Mouse (Mus musculus) heart, adult 11 months (tissue): ENCODE measurements around the gene Imp3.
"Not testable (repeated sequence)": the region's sequence is repeated elsewhere in the genome, so short reads cannot be mapped to it uniquely, and the experiment has no call there.

Experiments used
- DNase-seq: peaks from one replicate; pipeline ENCODE4 v3.0.0; 2022

The Imp3 gene

GRCm38 (mm10) chr9:56923841-56924650 is 13.2 kb upstream of the Imp3 start:
- peak; percentile 89 for DNase-seq

- peak; percentile 100 for DNase-seq
These were observed 12.6 kb upstream of the Imp3 start for GRCm38 (mm10) chr9:56924651-56925027.

- DNase-seq = peak; percentile 95
These were observed 11.8 kb upstream of the Imp3 start for GRCm38 (mm10) chr9:56925291-56926024.

GRCm38 (mm10) chr9:56926025-56926360 is 11.3 kb upstream of the Imp3 start:
- peak; percentile 94 for DNase-seq

DNA sequence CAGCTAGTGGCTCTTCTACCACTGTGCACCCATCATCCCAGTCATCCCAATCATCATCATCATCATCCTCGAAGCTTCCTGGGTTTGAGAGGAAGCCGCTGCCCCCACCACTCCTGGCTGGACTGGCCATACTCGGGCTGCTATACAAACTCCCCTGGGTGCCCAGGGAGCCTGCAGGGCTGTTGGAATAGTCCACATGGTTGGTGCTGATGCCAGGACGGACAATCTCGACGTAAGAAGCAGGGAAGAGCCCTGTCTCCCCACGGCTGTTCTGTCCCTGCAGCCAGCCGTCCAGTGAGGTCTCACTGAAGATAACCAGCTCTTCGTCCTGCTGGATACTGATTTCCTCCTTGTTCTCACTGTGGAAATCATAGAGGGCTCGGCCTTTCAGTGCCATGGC is 10.9 kb upstream of the Imp3 start:
- peak; percentile 93 for DNase-seq

GRCm38 (mm10) chr9:56927191-56928012 is 9.9 kb upstream of the Imp3 start:
- DNase-seq = peak; percentile 99

- DNase-seq = peak; percentile 100
These were observed 9.0 kb upstream of the Imp3 start, which contains the start of gene Snx33 for GRCm38 (mm10) chr9:56928041-56928811. TSS of gene Snx33 (minus strand) at chr9:56928371.

DNA sequence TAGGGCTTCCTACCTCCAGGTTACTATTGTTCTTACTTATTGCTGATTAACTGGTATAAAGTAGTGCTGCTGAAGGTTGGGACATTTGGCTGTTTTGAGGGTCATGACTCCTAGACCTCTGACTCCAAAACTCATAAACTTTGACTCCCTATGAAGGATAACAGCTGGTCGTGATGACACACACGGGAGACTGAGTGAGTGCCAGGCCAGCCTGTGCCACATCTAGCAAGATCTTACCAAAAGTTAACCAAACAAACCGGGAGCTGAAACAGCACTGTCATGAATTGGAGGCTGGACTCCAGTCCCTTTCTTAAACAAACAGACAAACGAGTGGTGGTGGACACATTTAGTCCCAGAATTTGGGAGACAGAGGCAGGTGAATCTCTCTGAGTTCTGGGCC is 7.8 kb upstream of the Imp3 start:
- DNase-seq = peak; percentile 92

DNA sequence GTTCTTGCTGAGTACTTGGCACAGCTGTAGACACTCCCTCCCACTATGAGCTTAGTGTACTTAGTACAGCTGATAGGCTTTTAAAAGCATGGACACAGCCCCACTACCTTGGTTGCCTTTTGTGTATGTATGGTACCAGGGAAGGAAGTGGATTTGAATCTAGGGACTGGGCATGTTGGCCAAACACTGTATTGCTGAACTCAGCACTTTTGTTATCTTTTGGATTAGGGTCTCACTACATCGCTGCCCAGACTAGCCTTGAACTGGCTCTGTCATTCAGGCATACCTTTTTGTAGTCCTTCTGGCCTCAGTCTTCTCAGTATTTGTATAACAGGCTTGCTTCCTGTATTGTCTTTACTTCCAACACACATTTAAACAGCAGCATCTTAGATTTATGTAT is 6.7 kb upstream of the Imp3 start:
- no peak for DNase-seq

- DNase-seq = no peak
These were observed 433 bp upstream of the Imp3 start for GRCm38 (mm10) chr9:56936861-56937222.

DNA sequence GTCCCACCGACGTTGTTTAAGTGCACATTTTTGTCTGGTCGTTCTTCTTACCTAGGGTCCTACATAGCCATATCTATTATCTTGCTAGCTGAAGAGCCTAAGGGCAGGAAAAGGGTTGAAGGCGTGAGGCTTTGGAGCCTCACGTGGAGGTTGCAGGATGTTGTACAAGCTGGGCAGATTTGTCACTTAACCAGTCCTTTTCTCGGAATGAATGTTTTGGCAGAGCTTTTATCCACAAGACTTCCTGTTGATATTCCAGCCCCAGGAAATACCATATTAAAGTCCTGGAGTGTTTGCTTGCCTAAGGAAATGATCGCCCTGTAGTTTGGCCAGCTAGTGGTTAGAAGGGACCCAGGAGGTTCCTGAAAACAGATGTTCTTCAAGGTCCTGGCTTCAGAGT is 1.1 kb downstream of the Imp3 start:
- peak; percentile 98 for DNase-seq

DNA sequence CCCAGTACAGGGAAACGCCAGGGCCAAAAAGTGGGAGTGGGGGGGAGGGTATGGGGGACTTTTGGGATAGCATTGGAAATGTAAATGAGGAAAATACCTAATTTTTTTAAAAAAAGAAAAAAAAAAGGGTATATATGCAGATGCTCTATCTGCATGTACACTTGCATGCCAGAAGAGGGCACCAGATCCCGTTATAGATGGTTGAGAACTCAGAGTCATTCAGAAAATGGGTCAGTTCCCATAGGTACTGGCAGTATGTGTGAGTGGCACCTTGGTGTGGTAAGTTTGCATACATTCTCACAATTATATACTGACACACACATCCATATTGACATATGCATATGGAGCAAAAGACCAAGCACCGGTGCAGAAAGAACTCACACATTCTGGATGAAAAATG is 10.2 kb downstream of the Imp3 start:
- not testable (repeated sequence) for DNase-seq

DNA sequence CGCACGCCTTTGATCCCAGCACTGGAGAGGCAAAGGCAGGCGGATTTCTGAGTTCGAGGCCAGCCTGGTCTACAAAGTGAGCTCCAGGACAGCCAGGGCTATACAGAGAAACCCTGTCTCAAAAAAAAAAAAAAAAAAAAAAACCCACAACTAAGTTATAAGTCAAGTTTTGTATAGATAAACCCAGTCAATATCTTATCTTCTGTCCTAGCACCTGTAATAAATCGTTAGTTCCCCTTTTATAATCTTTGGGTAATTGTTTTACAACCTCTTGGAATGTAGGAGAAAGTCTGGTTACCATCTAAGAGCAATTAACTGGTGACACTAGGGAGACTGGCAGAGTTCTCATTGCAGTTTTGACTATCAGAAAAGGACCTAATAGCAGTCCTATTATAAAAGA is 11.4 kb downstream of the Imp3 start:
- not testable (repeated sequence) for DNase-seq

DNA sequence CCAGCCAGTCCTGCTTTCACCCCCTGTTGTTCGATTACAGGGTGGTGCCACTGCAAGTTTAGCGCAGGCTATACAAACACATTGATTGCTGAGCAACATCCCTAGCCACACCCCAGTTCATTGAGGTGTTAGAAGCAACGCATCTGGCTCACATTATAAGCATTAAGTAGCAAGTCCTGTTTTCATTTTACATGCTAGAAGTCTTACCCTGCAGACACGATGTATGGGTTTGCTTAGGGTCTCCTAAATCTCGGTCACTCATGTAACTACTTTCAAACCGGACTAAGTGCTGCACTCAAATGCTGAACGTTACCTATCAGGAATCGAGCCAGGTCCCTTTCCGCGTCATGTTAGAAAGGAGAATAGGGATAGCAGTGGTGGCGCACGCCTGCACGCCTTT is 12.5 kb downstream of the Imp3 start:
- no peak for DNase-seq

DNA sequence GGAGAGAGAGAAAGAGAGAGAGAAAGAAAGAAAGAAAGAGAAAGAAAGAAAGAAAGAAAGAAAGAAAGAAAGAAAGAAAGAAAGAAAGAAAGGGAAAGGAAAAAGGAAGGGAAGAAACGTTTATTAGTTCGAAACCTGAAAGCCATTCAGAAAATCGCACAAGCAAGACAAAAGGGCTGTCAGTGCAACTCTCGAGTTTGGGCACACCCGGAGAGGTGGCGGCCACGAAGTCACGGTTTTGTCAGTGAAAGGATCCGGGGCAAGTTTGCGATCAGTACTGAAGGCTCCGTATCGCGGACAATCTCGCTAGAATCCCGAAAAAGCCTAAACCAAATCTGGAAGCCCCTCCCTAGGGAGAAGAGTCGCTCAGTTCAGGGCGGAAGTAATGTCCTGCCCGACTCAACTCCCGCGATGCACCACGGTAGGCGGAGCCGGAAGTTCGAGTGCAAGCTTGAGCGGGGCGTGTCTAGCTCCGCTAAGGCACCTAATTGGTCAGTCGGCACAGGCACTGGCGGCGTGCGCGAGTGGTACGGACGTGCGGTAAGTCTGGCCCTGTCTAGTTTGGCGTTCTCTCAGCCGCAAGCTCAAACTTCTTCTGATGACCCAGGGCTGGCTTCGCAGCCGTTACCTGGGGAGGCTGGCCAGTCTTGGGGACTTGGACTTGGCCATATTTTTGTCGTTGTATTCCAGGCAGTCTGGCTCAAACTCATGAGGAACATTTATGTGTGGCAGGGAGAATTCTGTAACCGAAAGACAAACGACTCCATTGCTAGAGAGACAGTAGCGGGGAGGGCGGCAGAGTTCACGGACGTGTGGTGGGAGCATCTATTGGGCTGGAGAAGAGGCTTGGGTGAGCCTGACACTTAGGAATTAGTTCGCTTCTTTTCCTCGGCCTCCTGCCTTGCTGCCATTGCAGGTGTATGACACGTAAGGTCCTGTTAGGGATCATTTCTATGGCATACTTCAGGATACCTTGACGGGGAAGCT is 13.4 kb downstream of the Imp3 start, which contains the start of gene Snupn:
Gene Snupn, plus strand, starts transcription at position 465 of the 987 bp plus-strand sequence.
- DNase-seq = peak; percentile 100

DNA sequence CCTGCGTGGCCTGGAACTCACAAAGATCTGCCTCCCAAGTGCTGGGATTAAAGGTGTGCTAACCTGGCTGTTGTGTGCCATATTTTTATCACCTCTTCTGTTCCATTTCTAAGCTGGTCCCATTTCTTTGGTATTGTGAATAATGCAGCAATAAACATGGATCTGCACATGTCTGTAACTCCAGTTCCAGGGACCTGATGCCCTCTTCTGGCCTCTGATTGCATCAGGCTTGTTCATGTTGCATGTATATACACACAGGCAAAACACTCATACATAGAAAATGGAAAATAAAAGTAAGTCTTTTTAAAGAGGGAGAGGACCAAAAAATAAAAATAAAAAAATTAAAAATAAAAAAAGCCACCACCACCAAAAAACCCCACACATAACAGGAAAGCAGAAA is 16.3 kb downstream of the Imp3 start:
- no peak for DNase-seq

DNA sequence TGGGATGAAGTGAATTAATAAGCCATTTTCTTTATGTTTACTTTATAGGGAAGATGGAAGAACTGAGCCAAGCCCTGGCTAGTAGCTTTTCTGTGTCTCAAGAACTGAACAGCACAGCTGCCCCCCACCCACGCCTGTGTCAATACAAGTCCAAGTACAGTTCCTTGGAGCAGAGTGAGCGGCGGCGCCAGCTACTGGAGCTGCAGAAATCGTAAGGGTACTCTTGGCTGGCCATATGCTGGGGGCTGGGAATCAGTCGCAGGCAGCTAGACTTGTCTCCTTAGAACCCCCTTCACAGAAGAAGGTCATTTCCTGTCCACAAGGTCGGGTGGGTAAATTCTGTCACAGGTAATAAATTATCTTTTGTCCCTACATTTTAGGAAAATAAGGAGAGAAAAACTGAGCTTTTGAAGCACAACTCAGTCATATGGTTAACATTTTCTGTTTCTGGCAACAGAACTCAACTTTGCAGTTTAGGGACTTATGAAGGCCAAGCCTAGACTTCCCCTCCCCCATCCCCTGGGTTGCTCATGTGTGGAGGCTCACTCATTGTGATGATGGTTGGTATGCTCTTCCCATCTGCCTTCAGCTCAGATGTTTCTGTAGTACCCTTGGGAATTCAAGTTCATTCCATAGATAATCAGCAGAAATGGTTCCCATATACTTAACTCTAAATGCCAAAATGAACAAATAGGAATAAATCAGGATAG is 19.8 kb downstream of the Imp3 start:
- DNase-seq = peak; percentile 67

DNA sequence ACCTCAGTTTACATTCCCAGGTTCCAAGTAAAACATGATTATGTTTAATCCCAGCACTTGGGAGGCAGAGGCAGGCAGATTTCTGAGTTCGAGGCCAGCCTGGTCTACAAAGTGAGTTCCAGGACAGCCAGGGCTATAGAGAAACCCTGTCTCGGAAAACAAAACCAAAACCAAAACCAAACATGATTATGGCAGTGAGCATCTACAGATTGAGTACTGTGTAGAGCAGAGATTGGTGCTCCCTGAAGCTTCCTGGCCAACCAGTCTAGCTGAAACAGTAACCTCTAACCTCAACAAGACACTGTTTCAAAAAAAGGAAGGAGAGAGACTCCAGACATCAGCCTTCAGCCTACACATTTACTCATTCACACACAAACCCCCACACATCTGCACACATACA is 21.4 kb downstream of the Imp3 start:
- no peak for DNase-seq

DNA sequence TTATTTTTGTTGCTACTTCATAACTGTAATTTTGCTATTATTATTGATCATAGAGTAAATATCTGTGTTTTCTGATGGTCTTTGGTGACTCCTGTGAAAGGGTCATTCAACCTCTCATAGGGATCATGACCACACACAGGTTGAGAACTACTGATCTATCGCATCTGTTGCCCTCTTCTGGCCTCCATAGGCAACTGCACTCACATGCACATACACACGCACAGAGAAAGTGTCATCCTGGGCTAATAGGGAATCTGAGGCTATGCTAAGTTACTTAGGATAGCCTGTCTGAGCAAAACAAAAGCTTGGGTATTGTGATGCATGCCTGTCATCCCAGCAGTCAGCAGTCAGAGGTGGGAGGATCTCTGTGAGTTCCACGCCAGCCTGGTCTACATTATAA is 24.3 kb downstream of the Imp3 start:
- DNase-seq = peak; percentile 61

GRCm38 (mm10) chr9:56970158-56970557 is 32.9 kb downstream of the Imp3 start:
- peak; percentile 15 for DNase-seq
